Mouse (Mus musculus): ENCODE measurements around the gene Gm20708. TPM values are rescaled to one million over a fixed set of nuclear protein-coding genes. Genes with fewer than 3 reads are reported as not detected.
"Not testable (repeated sequence)": the region's sequence is repeated elsewhere in the genome, so short reads cannot be mapped to it uniquely, and the experiment has no call there.

Gm20708 gene
- total RNA-seq, 1 experiment = 0.40 TPM

GRCm38 (mm10) chr11:117830401-117830800, 20.9 kb downstream of the Gm20708 start:
- Histone ChIP-seq H3K9ac (ENCODE audit: insufficient read depth, low read depth, low read length, poor library complexity, severe bottlenecking) (no peak overlapping the region), H3K4me1 (ENCODE audit: control insufficient read depth in 2 of 2, insufficient read depth in 2 of 2, low read length in 2 of 2, poor library complexity in 1 of 2) (peaks cover 7 to 13% of the 10 kb centered on the region in 2 experiments), H3K27ac (ENCODE audit: insufficient read depth, low read depth, low read length, poor library complexity, severe bottlenecking) (no peak overlapping the region), H3K9me3 (ENCODE audit: control insufficient read depth, insufficient read depth, low read depth, low read length) (no peaks in the 10 kb centered on the region), H3K4me3 (ENCODE audit: insufficient read depth in 1 of 2, low read depth in 1 of 2, low read length in 2 of 2, poor library complexity in 1 of 2, severe bottlenecking in 1 of 2) (no peak overlapping the region), H3K36me3 (ENCODE audit: control insufficient read depth, insufficient read depth, low read length, poor library complexity, severe bottlenecking) (no peaks in the 10 kb centered on the region)
- DNase-seq (ENCODE audit: low read depth, low spot score) = no peak
- in situ Hi-C loops (cut with MboI; ENCODE audit: low sequenced_read_pairs in 2 of 2, unreplicated experiment in 2 of 2) = no loop called here
- TF ChIP-seq CHD2 (IDR thresholded peaks at IDR 0.05; ENCODE audit: low read depth, low read length) (no peak), MAFK (IDR thresholded peaks at IDR 0.05; ENCODE audit: insufficient read depth, low read depth, low read length) (no peak), ZNF384 (IDR thresholded peaks at IDR 0.05; ENCODE audit: low read depth, low read length) (no peak), HCFC1 (IDR thresholded peaks at IDR 0.05; ENCODE audit: borderline replicate concordance, insufficient read depth, low read length) (no peak), ZC3H11A (IDR thresholded peaks at IDR 0.05; ENCODE audit: borderline replicate concordance, low read depth, low read length) (no peak)

DNA sequence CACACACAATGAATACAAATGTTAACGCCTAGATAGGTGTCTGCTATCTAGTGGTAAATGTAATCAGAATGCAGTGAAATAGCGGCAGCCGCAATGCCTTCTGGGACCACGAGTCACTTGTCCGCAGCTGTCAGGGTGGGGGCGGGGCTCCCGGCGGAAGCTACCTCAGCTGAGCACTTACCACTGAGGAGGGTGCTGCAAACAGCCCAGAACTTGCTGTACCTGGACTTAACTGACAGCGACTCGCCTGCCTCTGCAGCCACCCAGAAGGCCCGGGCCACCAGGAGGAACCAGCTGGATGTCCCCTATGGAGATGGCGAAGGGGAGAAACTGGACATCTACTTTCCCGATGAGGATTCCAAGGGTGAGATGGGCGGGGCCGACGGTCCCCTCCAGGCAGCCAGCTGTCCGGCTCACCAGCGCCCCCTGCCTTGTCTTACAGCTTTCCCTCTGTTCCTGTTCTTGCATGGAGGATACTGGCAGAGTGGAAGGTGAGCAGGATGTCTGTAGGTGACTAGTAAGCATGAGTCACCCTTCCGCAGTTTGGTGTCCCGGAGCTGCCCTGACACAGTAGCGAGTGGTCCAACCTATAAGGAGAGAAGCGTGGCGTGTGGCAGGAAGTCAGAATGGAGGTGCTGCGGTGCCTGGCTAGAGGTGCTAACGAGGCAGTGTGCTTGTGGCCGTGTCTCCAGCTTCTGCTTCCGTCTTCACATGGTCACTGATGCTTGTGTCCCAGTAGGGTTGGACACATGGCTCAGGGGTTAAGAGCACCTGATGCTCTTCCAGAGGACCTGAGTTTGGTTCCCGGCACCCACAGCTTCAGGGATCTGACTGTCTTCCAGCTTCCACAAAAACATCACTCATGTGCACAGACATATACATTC, 22.9 kb downstream of the Gm20708 start:
- Histone ChIP-seq H3K9ac (ENCODE audit: insufficient read depth, low read depth, low read length, poor library complexity, severe bottlenecking) (peak overlapping the region; percentile 46), H3K4me3 (ENCODE audit: insufficient read depth in 1 of 2, low read depth in 1 of 2, low read length in 2 of 2, poor library complexity in 1 of 2, severe bottlenecking in 1 of 2) (peak overlapping the region; percentile 62 to 74), H3K27ac (ENCODE audit: insufficient read depth, low read depth, low read length, poor library complexity, severe bottlenecking) (no peak overlapping the region), H3K9me3 (ENCODE audit: control insufficient read depth, insufficient read depth, low read depth, low read length) (no peaks in the 10 kb centered on the region), H3K36me3 (ENCODE audit: control insufficient read depth, insufficient read depth, low read length, poor library complexity, severe bottlenecking) (no peaks in the 10 kb centered on the region), H3K4me1 (ENCODE audit: control insufficient read depth in 2 of 2, insufficient read depth in 2 of 2, low read length in 2 of 2, poor library complexity in 1 of 2) (peaks cover 8 to 21% of the 10 kb centered on the region in 2 experiments)
- TF ChIP-seq HCFC1 (IDR thresholded peaks at IDR 0.05; ENCODE audit: borderline replicate concordance, insufficient read depth, low read length) (0 out of 2 replicates have a peak, but pooled peaks have one; percentile 21), ZC3H11A (IDR thresholded peaks at IDR 0.05; ENCODE audit: borderline replicate concordance, low read depth, low read length) (0 out of 2 replicates have a peak, but pooled peaks have one; percentile 6), CHD2 (IDR thresholded peaks at IDR 0.05; ENCODE audit: low read depth, low read length) (no peak)
- in situ Hi-C loops (cut with MboI; ENCODE audit: low sequenced_read_pairs in 2 of 2, unreplicated experiment in 2 of 2) = no loop called here
- peak; percentile 97 for DNase-seq (ENCODE audit: low read depth, low spot score)

- H3K4me1 ChIP-seq (ENCODE audit: control insufficient read depth in 2 of 2, insufficient read depth in 2 of 2, low read length in 2 of 2, poor library complexity in 1 of 2) = peaks cover 8 to 18% of the 10 kb centered on the region in 2 experiments
- H3K4me3 ChIP-seq (ENCODE audit: insufficient read depth in 1 of 2, low read depth in 1 of 2, low read length in 2 of 2, poor library complexity in 1 of 2, severe bottlenecking in 1 of 2); H3K36me3 ChIP-seq (ENCODE audit: control insufficient read depth, insufficient read depth, low read length, poor library complexity, severe bottlenecking); DNase-seq (ENCODE audit: low read depth, low spot score); H3K9ac ChIP-seq (ENCODE audit: insufficient read depth, low read depth, low read length, poor library complexity, severe bottlenecking); in situ Hi-C loops (cut with MboI; ENCODE audit: low sequenced_read_pairs in 2 of 2, unreplicated experiment in 2 of 2); H3K27ac ChIP-seq (ENCODE audit: insufficient read depth, low read depth, low read length, poor library complexity, severe bottlenecking); H3K9me3 ChIP-seq (ENCODE audit: control insufficient read depth, insufficient read depth, low read depth, low read length): not testable (repeated sequence)
Observed at GRCm38 (mm10) chr11:117833509-117833908, 24.0 kb downstream of the Gm20708 start.

DNA sequence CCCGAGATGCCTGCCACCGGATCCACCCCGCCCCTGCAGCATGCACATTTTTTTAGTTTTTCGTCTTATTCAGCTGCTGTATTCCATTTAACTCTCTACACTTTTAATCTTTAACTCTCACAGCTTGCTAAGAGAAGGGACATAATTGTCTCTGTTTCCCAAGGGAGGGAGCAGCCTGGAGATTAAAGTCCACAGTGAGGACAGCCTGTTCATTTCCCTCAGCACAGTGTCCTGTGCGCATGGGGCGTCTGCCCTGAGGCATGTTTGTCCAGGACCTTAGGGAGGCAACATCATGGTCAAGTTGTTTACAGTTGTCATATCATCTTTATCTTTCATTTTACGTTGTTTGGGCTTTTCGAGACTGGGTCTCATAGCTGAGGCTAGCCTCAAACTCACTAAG, 24.6 kb downstream of the Gm20708 start:
- no peak overlapping the region for H3K27ac ChIP-seq (ENCODE audit: insufficient read depth, low read depth, low read length, poor library complexity, severe bottlenecking)
- in situ Hi-C loops (cut with MboI; ENCODE audit: low sequenced_read_pairs in 2 of 2, unreplicated experiment in 2 of 2) = no loop called here
- no peak overlapping the region for H3K9ac ChIP-seq (ENCODE audit: insufficient read depth, low read depth, low read length, poor library complexity, severe bottlenecking)
- H3K36me3 ChIP-seq (ENCODE audit: control insufficient read depth, insufficient read depth, low read length, poor library complexity, severe bottlenecking) = no peaks in the 10 kb centered on the region
- no peaks in the 10 kb centered on the region for H3K9me3 ChIP-seq (ENCODE audit: control insufficient read depth, insufficient read depth, low read depth, low read length)
- no peak overlapping the region for H3K4me3 ChIP-seq (ENCODE audit: insufficient read depth in 1 of 2, low read depth in 1 of 2, low read length in 2 of 2, poor library complexity in 1 of 2, severe bottlenecking in 1 of 2)
- H3K4me1 ChIP-seq (ENCODE audit: control insufficient read depth in 2 of 2, insufficient read depth in 2 of 2, low read length in 2 of 2, poor library complexity in 1 of 2) = peaks cover 8 to 16% of the 10 kb centered on the region in 2 experiments
- TF ChIP-seq HCFC1 (IDR thresholded peaks at IDR 0.05; ENCODE audit: borderline replicate concordance, insufficient read depth, low read length) = no peak
- DNase-seq (ENCODE audit: low read depth, low spot score) = no peak

GRCm38 (mm10) chr11:117836306-117836705, 26.8 kb downstream of the Gm20708 start:
- H3K9me3 ChIP-seq (ENCODE audit: control insufficient read depth, insufficient read depth, low read depth, low read length) = no peaks in the 10 kb centered on the region
- H3K4me3 ChIP-seq (ENCODE audit: insufficient read depth in 1 of 2, low read depth in 1 of 2, low read length in 2 of 2, poor library complexity in 1 of 2, severe bottlenecking in 1 of 2) = no peak overlapping the region
- no peaks in the 10 kb centered on the region for H3K36me3 ChIP-seq (ENCODE audit: control insufficient read depth, insufficient read depth, low read length, poor library complexity, severe bottlenecking)
- H3K4me1 ChIP-seq (ENCODE audit: control insufficient read depth in 2 of 2, insufficient read depth in 2 of 2, low read length in 2 of 2, poor library complexity in 1 of 2) = peaks cover 4 to 14% of the 10 kb centered on the region in 2 experiments; a peak in 3 of 4 replicates
- DNase-seq (ENCODE audit: low read depth, low spot score) = peak; percentile 62
- no peak for TF ChIP-seq ZNF384 (IDR thresholded peaks at IDR 0.05; ENCODE audit: low read depth, low read length)
- TF ChIP-seq CHD2 (IDR thresholded peaks at IDR 0.05; ENCODE audit: low read depth, low read length) = no peak
- no peak for TF ChIP-seq HCFC1 (IDR thresholded peaks at IDR 0.05; ENCODE audit: borderline replicate concordance, insufficient read depth, low read length)
- no peak for TF ChIP-seq MAFK (IDR thresholded peaks at IDR 0.05; ENCODE audit: insufficient read depth, low read depth, low read length)
- TF ChIP-seq ZC3H11A (IDR thresholded peaks at IDR 0.05; ENCODE audit: borderline replicate concordance, low read depth, low read length) = no peak
- H3K27ac ChIP-seq (ENCODE audit: insufficient read depth, low read depth, low read length, poor library complexity, severe bottlenecking) = no peak overlapping the region
- in situ Hi-C loops (cut with MboI; ENCODE audit: low sequenced_read_pairs in 2 of 2, unreplicated experiment in 2 of 2) = no loop called here
- H3K9ac ChIP-seq (ENCODE audit: insufficient read depth, low read depth, low read length, poor library complexity, severe bottlenecking) = no peak overlapping the region

Data from ES-E14 (cell line).